Mouse (Mus musculus) CD4-positive, CD25-positive, alpha-beta regulatory T cell, adult 4 months (primary cell): ENCODE measurements around the gene Trim7. TPM values are rescaled to one million over a fixed set of nuclear protein-coding genes. Genes with fewer than 3 reads are reported as not detected.
"Not testable (repeated sequence)": the region's sequence is repeated elsewhere in the genome, so short reads cannot be mapped to it uniquely, and the experiment has no call there.

ENCODE experiments used
- ATAC-seq: one replicate; pipeline ENCODE4 v1.8.0; 2017
- polyA plus RNA-seq, 2 experiments: library from polyadenylated mRNA; unstranded; fragments of 100-300 nt; shearing (Covaris generic); gene quantifications; one replicate each; pipeline ENCODE4 v1.2.1; 2017

Gene Trim7
- polyA plus RNA-seq, 2 experiments from 2014 or later: 0.77 to 2.1 TPM

DNA sequence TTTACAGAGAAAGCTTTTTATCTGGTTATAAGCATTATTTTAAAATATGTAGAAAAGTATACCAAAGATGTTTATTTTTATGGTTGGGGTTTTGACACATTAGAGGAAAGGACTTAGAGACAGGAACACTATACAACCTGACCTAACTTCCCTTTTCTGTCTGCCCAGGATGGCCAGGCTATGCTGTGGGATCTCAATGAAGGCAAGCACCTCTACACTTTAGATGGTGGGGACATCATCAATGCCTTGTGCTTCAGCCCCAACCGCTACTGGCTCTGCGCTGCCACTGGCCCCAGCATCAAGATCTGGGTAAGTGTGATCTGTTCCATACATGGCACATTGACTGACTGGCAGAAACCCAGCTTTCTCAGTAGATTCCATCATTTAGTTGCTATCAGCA lies 22.0 kb upstream of the Trim7 start:
- ATAC-seq: no peak

GRCm38 (mm10) chr11:48804922-48805321 lies 21.0 kb upstream of the Trim7 start:
- no peak for ATAC-seq

GRCm38 (mm10) chr11:48806856-48807562 lies 18.9 kb upstream of the Trim7 start:
- ATAC-seq: no peak

DNA sequence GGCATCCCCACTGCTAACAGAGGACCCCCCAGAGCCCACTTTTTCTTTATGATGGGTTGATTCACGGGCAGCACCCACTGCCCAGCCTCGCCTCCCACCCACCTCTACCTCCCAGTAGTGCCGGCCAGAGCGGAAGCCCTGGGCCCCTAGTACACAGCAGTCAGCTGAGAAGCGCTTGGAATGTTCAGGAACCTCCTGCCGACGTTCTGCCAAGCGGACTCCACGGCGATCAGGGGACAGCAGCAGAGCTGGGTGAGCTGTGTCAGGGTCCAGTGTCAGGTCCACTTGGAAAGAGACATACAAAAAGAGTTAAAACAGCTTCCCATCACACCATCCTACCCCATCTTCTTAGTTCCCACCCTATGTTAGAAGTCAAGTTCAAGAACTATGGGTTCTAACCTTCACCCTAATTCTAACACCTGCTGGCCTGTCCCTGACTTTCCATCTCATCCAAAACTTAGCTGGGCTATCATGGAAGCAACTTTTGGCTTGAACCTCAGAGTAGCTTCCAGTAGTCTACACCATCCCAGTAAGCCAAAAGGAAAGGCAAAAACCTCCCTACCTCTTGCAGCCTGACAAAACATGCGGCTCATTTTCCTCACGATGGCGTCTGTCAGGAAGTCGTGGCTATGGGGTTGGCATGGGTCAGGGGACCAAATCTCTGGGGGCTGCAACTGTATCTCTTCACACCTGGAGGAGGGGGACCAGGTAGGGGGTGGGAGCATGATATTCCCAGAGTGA lies 18.2 kb upstream of the Trim7 start:
- no peak for ATAC-seq

DNA sequence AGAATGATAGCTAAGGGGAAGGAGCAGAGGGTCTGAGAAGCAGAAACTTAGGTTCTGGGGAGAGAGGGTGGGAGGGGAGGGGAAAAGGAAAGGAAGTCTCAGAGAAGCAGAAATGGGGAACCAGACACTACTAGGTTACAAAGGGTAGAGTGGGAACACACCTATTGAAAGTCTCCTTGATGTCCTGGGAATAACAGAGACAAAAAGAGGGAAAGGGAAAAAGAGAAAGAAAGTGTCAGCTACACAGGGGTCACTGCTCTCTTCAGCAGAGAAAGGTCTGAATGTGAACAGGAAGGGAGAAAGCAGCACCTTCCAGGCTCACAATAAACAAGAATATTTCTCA lies 17.7 kb upstream of the Trim7 start:
- no peak for ATAC-seq

DNA sequence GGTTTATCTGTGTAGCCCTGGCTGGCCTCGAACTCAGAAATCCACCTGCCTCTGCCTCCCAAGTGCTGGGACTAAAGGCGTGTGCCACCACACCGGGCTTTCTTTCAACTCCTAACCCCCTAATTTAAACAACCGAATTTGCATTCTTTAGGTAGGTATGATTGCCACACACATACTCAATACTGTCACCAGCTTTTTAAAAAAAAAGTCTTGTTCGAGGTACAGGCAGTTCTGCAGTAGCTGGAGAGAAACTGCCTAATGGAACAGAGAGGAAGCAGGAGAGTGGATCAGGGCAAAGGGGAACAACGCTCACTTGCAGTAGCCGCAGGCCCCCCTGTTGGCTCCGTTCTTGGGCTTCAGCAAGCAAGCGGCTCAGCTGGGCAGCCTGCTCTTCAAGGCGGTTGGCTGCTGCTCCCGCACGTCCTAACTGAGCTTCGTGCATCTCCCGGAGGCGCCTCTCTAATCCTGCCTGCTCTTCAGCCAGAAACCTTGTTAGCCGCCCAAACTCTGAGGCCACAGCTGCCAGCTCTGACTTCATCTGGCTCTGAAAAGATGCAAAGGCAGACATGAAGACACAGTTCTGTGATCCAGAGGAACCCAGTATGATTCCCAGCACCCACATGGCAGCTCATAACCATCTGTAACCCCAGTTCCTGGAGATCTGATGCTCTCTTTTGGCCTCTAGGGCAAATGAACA lies 17.1 kb upstream of the Trim7 start:
- ATAC-seq: no peak

GRCm38 (mm10) chr11:48809434-48809830 lies 16.5 kb upstream of the Trim7 start:
- no peak for ATAC-seq

- no peak for ATAC-seq
Observed at GRCm38 (mm10) chr11:48810142-48810541, 15.8 kb upstream of the Trim7 start.

GRCm38 (mm10) chr11:48813782-48814181 lies 12.2 kb upstream of the Trim7 start:
- no peak for ATAC-seq

DNA sequence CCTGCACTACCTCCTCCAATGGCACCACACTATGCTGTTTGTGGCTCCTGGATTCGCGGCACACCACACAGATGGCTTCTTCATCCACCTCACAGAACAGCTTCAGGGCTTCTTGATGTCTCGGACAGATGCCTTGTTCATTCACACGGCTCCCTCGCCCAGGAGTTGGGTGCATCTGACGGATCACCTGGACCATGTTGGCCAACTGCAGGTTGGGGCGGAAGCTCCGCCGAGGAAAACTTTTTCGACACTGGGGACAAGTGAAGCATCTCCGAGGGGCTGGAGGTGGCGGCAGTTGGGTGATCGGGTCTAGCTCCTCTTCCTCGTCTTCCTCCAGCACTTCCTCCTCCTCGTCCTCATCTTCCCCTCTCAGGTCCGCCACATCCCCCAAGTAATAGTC lies 10.1 kb upstream of the Trim7 start:
- no peak for ATAC-seq

DNA sequence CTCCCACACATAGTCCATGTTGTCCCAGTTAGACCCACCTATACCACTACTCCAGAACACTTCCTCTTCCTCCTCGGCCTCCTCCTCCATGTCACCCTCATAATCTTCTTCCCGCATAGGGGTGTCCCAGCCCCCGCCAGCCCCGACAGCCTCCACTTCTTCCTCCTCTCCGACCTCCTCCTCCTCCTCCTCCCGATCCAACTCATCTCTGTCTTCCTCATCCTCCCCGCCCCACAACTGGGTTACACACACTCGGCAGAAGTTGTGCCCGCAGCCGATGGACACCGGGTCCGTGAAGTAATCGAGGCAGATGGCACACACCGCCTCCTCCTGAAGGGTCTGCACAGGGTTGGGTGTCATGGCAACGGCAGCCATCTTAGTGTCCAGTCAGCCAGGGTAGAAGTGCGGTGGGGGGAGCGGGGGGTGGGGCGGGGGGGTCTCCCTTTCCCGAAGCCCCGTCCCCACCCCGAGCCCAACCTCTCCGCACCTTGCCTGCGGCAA lies 9.6 kb upstream of the Trim7 start:
- ATAC-seq: no peak

DNA sequence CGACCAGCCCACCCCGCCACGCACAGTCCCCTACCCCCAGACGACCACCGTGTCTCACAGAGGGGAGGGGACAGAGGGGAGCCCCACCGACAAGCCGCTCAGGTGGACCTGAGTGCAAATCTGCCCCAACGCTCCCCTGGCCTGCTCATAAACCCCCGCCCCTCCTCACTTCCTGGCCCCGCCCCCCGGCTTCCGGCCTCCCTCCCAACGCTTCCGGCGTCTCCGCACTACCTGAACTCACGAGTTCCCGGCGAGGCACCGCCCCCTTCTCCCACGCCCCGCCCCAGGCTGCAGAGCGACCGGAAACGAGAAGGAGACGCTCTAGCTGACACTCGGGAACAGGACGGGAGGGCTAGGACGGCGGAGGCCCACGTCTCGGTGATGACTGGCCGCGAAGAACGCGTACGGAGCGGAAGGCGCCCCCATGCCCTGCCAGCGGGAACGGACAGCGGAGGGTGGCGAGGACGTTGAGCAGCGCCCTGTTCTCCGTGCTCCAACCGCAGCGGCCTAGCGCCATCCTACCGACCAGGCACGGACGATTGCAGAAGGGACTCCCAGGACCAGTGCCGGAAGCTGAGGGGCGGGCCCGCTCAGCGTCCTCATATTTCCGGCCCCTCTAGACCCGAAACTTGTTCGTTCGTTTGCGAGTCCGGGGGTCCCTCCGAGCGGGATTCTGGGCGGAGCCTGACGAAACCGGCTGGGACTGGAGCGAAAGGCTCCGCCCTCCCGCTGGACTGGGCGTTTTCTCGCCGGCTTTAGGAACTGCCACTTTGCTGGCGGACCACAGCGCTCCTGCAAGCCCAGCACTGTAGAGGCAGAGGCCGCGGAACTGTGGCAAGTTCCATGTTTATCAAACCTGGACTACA lies 8.9 kb upstream of the Trim7 start, which contains the start of gene Trim41:
Gene Trim41 (minus strand): TSS at position 554 of the 866 bp plus-strand sequence.
- peak; percentile 88 for ATAC-seq

DNA sequence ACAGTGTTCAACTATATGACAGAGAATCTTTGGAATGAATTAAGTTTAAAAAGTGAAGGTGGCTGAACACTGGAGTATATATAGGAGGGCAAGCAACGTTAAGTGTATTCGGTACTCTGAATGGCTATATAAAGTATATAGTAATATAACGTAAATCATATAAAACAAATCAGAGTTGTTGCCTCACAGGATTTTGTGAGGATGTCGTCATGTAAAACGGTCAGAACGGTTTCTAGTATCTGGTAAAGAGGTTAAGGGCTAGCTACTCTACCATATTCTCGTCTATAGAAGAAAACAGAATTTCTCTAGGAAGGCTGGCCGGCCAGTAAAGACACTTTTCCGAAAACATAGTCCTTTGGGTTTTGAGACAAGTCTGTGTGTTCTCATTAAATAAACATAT lies 8.1 kb upstream of the Trim7 start:
- no peak for ATAC-seq

GRCm38 (mm10) chr11:48818346-48818745 lies 7.6 kb upstream of the Trim7 start:
- ATAC-seq: peak; percentile 37

- ATAC-seq: no peak
Observed at GRCm38 (mm10) chr11:48819614-48820307, 6.2 kb upstream of the Trim7 start.

- no peak for ATAC-seq
Observed at GRCm38 (mm10) chr11:48820308-48820674, 5.6 kb upstream of the Trim7 start.

DNA sequence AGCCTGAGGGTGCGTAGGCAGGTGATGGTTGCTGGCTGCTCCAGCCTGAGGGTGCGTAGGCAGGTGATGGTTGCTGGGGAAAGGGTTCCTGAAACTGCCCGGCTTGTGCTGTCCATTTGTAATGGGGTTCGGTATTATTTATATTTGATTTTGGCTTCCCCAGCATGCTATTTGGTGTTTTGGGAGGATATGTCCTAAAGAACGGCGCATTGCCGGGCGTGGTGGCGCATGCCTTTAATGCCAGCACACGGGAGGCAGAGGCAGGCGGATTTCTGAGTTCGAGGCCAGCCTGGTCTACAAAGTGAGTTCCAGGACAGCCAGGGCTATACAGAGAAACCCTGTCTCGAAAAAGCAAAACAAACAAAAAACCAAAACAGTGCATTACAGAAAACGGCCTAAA lies 4.6 kb upstream of the Trim7 start:
- not testable (repeated sequence) for ATAC-seq

DNA sequence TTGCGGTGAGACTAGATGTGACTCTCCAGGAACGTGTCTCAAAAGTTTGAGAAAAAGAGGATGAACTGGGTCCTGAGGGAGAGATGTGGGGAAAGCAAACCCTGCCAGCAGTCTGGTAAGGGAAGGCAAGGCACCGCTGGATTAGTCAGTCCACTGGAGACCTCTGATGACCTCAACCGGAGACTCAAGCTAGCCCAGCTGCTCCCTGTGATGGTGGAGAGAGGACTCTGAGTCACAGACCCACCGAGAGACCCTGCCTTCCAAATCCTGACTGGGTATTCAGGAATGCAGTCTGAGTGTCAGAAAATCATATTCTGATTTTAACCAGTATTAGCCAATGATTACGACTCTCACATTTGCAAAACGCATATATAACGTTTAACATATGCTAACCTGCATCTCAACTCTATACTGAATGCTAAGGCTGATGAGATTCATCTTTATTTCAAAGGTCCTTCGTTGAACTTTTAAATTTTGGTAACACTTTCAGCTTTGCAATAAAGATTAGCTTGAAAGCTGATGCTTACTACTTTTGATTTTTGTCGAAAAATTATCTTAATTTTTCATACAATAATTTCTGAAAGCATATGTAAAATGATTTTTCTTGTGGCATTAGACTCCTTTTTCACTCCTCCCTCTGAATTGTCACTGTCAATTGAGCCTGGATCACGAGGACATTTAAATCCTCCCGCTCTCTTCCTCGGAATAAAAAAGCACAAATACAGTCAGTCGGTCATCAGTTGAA lies 3.0 kb upstream of the Trim7 start:
- no peak for ATAC-seq

- peak; percentile 75 for ATAC-seq
Observed at GRCm38 (mm10) chr11:48823536-48823972, 2.4 kb upstream of the Trim7 start.

DNA sequence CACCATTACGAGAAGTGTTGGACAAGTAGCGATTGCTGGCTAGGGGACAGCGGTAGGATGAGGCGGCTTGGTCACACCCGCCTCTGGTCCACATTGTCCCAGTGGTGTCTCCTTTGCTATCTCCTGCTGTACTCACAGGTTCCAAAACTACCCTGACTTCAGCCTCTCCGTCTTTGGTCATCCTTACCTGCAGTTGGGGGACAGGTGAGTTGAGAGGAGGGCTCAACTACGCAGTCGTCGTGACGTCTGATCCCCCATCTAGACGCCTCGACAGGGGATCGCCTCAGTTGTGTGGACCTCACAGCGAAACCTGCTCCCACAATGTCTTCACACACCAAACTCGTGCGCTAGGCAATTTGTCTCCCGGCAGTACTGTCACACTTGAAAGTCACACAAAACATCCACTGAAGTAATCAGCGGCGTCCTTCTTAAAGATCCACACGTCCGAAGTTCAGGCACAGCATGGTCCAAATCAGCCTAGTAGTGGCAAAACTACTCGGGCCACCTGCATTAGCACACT lies 1.6 kb upstream of the Trim7 start:
- no peak for ATAC-seq

DNA sequence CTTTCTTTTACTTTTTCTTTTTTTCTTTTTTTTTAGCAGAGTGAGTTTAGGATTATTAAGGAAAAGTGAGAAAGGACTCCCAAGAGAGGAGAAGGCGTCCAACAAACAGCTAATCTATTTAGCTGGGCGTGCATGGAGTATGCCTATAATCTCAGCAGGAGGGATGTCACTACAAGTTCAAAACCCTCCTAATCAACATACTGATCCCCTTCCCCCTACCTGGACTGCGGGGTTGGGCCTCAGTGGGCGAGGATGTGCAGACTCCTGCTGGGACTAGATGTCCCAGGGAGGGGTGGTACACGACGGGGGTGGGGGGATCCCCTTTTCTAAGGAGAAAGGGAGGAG lies 784 bp downstream of the Trim7 start:
- ATAC-seq: peak; percentile 13
